Mouse (Mus musculus) bone marrow macrophage, adult 2 months (primary cell): ENCODE measurements at regions not wholly inside any gene's neighbourhood (a gene's known extent, or its start where the extent isn't known, plus 50 kb on each side); places are given as distances from the start of the nearest gene placed in this dataset.

Source experiments
- CTCF ChIP-seq: IDR thresholded peaks from 2 replicates; pipeline ENCODE4 v1.5.1; 2012; ENCODE audit warnings: low read depth, mild to moderate bottlenecking, low read length, moderate library complexity
- POLR2A ChIP-seq: IDR thresholded peaks from 2 replicates; pipeline ENCODE4 v1.6.1; 2012; ENCODE audit warnings: mild to moderate bottlenecking, low read depth, low read length, borderline replicate concordance

- no peak for TF ChIP-seq CTCF
- no peak for TF ChIP-seq POLR2A
These were observed 320.1 kb upstream of the Pappa start for GRCm38 (mm10) chr4:64803886-64804285.
